Mouse (Mus musculus): ENCODE data around the gene L3mbtl2. TPM values are rescaled to one million over a fixed set of nuclear protein-coding genes. Genes with fewer than 3 reads are reported as not detected.
A peak's percentile ranks its signal among the peaks of the same experiment; 100 is the strongest.
"Not testable (repeated sequence)": the region's sequence is repeated elsewhere in the genome, so short reads cannot be mapped to it uniquely, and the experiment has no call there.

The L3mbtl2 gene
- total RNA-seq (2021) = 10 to 100 TPM; 19.3 to 20.2 TPM

- peak; percentile 94 for DNase-seq
Measured at GRCm38 (mm10) chr15:81663697-81664561, at the start of gene L3mbtl2. Gene L3mbtl2 (plus strand): TSS chr15:81663889.

DNA sequence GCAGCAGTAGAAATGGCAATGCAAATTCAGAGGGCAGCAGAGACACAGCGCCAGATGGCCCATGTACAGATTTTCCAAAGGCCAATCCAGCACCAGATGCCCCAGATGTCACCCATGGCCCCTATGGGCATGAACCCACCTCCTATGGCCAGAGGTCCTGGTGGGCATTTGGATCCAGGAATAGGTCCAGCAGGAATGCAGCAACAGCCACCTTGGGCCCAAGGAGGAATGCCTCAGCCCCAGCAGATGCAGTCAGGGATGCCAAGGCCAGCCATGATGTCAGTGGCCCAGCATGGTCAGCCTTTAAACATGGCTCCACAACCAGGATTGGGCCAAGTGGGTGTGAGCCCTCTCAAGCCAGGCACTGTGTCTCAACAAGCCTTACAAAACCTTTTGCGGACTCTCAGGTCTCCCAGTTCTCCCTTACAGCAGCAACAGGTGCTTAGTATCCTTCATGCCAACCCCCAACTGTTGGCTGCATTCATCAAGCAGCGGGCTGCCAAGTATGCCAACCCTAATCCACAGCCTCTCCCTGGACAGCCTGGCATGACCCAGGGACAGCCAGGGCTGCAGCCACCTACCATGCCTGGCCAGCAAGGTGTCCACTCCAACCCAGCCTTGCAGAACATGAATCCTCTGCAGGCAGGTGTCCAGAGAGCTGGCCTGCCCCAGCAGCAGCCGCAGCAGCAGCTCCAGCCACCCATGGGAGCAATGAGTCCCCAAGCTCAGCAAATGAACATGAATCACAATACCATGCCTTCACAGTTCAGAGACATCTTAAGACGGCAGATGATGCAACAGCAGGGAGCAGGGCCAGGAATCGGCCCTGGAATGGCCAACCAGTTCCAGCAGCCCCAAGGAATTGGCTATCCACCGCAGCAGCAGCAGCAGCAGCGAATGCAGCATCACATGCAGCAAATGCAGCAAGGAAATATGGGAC lies 13.9 kb upstream of the L3mbtl2 start:
- no peak for DNase-seq

DNA sequence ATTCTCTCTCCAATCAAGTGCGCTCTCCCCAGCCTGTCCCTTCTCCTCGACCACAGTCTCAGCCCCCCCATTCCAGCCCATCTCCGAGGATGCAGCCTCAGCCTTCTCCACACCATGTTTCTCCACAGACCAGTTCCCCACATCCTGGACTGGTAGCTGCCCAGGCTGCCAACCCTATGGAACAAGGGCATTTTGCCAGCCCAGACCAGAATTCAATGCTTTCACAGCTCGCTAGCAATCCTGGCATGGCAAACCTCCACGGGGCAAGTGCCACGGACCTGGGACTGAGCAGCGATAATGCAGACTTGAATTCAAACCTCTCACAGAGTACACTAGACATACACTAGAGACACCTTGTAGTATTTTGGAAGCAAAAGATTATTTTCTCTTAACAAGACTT lies 13.1 kb upstream of the L3mbtl2 start:
- no peak for DNase-seq

DNA sequence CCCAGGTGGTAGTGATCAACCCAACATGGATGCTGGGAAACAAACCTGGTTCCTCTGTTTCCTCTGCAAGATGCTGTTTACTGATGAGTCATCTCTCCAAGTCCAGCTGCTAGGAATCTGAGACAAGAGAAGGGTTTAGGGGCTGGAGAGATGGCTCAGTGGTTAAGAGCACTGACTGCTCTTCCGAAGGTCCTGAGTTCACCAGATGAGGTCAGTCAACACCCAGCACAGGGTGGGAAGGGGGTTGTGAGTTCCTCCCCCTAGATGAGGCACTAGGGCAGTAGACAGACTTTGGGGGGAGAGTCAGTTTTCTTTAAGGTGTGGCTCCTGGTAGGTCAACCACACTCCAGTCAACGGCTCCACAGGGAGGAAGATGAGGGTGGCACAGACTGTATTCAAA lies 2.0 kb upstream of the L3mbtl2 start:
- no peak for DNase-seq

GRCm38 (mm10) chr15:81663281-81663680 lies 408 bp upstream of the L3mbtl2 start:
- no peak for DNase-seq

GRCm38 (mm10) chr15:81666957-81667356 lies 3.3 kb downstream of the L3mbtl2 start:
- no peak for DNase-seq

DNA sequence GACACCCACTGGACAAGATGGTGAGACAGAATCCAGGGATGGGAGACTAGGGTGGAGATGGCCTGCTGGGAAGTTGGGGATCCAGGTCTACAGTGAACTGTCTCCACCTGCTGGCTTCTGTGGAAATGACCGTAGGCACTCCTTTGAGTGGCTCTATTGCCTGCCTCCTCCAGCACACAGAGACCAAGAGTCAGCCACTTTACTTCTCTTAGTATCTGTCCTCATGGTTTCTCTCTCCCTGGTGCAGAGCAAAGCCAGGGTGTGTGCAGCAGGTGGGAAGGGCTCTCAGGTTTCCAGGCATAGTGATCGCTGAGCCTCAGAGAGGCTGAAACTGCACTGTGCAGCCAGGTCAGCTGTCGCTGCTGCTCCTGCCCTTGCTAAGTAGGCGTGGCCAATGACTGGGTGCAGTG lies 6.5 kb downstream of the L3mbtl2 start:
- DNase-seq = peak; percentile 65

GRCm38 (mm10) chr15:81676637-81677036 lies 12.9 kb downstream of the L3mbtl2 start:
- DNase-seq = no peak

DNA sequence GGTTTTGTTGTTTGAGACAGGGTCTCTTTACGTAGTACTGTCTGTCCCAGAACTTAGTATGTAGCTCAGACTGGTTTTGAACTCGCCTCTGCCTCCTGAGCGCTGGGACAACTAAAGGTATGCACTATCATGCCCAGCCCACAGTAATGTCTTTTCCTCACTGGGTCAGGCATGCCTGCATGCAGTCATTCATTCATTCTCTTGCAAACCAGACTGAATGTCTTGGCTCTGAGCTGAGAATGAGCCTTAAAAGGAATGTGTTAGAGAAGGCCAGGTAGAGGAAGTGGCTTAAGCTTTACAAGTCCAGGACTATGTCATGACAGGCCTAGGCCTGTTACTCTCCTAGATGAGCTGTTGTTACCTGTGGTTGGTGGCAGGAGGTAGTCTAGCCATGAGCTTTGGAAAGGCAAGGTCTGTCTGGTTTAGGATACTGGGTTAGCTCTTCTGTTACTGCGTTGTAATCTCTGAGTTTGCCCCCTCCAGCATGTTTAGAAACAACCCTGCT lies 16.7 kb downstream of the L3mbtl2 start:
- no peak for DNase-seq

DNA sequence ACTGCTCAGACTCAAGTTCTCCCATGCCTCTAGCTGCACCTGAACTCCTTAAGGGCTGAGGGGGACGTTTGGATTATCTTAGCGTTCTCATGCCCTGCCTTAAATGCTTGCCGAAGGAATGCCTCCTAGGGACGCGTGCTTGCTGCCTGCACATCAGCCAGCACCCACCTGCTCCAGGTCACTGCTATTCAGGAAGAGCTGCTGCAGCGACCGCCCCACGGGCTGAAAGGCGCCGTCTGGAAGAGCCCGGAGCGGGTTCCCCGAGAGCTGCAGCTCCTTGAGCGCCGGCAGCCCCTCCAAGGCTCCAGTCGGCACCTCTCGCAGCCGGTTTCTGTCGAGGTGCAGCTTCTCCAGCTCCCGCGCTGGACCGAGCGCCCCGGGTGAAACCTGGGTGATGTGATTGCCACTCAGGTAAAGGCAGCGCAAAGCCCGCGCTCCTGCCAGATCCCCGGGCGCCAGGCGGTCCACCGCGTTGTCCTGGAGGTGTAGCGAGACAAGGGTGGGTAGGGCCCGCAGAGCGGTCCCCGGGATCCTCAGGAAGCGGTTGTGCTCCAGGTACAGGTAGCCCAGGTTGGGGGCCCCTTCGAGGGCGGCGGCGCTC lies 29.8 kb downstream of the L3mbtl2 start:
- no peak for DNase-seq

DNA sequence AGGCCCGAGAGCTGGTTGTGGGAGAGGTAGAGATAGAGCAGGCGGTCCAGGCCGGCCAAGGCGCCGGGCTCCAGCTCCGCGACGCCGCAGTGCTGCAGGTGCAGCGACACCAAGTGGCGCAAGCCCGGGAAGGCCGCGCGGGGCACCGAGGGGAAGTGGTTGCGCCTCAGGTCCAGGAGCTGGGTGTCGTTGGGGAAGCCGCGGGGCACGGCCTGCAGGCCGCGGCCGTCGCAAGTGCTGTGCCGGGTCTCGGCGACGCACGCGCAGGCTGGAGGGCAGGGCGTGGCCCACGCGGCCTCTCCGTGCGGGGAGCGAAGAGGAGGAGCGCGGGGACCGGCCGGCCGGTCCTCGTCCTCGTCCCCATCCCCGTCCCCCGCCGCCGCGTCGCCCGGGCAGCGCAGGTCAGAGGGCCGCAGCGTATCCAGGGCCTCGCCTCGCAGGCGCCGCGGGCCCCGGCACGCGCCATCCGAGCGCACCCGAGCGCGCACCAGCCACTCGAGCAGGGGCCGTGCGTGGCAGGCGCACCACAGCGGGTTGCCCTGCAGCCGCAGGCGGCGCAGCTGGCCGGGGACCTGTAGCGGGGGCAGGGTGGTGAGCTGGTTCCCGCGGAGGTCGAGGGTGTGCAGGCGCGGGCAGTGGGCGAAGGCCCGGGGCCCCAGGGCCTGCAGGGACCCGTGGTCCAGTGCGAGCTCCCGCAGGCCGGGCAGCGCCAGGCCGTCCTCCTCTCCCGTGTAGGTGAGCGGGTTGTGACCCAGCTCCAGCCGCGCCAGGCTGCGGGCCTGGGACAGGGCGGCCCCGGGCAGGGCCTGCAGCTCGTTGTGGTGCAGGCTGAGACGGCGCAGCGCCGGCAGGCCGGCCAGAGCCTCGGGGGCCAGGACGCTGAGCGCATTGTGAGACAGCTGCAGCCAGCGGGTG lies 30.5 kb downstream of the L3mbtl2 start:
- peak; percentile 89 for DNase-seq

DNA sequence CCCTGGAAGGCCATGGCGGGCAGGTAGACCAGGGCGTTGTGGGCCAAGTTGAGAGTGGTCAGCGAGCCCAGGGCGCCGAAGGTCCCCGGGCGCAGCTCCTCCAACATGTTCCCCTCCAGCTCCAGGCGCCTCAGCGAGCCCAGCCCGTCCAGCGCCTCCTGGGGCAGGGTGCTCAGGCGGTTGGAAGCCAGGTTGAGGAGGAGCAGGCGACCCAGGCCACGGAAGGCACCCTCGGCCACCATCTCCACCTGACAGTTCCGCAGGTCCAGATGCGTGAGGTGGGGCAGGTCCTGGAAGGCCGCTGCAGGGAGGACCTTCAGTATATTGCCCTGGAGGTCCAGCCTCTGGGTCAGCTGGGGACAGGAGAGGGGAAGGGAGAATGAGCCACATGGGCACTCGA lies 31.2 kb downstream of the L3mbtl2 start:
- no peak for DNase-seq

DNA sequence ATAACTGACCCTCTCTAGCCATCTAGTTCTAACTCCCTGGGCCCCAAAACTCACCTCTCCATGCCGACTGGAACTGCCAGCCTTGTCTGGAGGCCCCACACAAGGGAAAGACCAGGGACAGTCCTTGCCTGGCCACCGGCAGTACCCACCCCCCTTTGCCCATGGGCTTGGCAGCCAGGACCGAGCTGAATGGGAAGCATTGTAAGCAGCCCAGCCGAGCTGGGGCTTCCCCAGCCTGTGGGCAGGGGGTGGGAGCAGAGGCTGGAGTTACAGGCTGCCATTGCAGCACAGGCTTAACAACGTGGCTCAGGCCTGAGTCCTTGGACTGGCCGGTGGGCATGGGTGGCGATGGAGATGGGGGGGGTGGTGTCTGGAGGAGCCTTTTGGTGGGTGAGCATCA lies 33.5 kb downstream of the L3mbtl2 start, which contains the start of gene Chadl:
Gene Chadl, minus strand, starts transcription at position 113 of the 400 bp plus-strand sequence.
- DNase-seq = no peak

GRCm38 (mm10) chr15:81697847-81698246 lies 34.2 kb downstream of the L3mbtl2 start:
- DNase-seq = no peak

GRCm38 (mm10) chr15:81698532-81698931 lies 34.8 kb downstream of the L3mbtl2 start:
- no peak for DNase-seq

GRCm38 (mm10) chr15:81700161-81700560 lies 36.5 kb downstream of the L3mbtl2 start:
- no peak for DNase-seq

DNA sequence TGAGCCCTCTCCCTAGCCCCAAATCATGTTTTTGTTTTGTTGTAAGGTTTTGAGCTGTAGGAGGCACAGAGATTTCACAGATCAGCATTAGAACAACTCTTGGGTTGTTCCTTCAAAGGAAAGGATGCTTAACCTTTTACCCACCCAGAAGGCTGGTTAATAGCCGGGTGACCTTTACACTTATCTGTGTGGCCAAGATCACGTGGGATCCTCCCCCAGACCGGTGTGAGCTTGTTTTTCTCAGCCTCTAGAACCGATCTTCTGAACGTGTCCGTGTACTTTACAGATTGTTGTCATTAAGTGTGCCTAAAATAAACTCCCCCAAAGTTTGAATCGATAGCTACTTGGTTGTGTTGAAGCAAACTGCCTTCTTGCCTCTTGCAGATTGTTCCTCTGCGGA lies 36.9 kb downstream of the L3mbtl2 start:
- no peak for DNase-seq

DNA sequence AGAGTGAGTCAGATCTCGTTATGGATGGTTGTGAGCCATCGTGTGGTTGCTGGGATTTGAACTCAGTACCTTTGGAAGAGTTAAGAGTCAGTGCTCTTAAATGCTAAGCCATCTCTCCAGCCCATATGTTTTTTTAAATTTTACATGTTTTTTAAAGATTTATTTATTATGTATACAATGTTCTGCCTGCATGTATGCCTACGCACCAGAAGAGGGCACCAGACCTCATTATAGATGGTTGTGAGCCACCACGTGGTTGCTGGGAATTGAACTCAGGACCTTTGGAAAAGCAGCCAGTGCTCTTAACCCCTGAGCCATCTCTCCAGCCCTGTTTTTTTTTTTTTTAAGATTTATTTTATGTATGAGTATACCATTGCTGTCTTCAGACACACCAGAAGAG lies 37.7 kb downstream of the L3mbtl2 start:
- DNase-seq = not testable (repeated sequence)

GRCm38 (mm10) chr15:81702306-81703093 lies 38.8 kb downstream of the L3mbtl2 start:
- DNase-seq = no peak

DNA sequence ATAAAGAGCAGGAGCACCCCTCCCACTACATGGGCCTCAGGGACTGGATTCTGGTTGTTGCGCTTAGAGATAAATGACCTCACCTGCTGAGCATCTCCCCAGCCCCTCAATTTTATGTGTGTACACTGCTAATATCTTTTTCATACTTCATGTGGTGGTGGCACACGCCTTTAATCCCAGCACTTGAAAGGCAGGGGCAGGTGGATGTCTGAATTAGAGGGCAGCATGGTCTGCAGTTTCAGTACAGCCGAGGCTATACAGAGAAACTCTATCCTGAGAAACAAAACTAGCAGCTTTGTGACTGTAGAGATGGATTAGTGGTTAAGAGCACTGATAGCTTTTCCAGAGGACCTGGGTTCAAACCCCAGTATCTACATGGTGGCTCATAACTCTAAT lies 39.4 kb downstream of the L3mbtl2 start:
- no peak for DNase-seq

DNA sequence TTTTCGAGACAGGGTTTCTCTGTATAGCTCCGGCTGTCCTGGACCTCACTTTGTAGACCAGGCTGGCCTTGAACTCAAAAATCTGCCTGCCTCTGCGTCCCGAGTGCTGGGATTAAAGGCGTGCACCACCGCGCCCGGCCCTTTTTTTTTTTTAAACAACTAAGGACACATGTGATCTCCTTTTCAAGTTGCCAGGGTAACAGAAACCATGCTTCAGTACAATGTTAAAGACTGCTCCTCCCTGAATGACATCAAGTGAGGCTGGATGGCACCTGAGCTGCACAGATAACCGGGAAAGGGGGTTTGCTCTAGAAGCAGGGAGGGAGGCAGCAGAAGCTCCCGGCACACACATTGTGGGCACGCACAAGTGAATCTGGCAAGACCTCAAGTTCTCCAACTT lies 45.3 kb downstream of the L3mbtl2 start:
- DNase-seq = no peak

Measured in heart, postnatal 4 days (tissue).